Mouse (Mus musculus) urinary bladder, adult 18-20 months (tissue): ENCODE results near the gene Urah.

Experiments used
- DNase-seq, 2 experiments: peaks; one replicate each; pipeline ENCODE4 v3.0.0; 2022; ENCODE audit warnings: low spot score in 2 of 2, mixed read lengths in 2 of 2

The Urah gene

DNA sequence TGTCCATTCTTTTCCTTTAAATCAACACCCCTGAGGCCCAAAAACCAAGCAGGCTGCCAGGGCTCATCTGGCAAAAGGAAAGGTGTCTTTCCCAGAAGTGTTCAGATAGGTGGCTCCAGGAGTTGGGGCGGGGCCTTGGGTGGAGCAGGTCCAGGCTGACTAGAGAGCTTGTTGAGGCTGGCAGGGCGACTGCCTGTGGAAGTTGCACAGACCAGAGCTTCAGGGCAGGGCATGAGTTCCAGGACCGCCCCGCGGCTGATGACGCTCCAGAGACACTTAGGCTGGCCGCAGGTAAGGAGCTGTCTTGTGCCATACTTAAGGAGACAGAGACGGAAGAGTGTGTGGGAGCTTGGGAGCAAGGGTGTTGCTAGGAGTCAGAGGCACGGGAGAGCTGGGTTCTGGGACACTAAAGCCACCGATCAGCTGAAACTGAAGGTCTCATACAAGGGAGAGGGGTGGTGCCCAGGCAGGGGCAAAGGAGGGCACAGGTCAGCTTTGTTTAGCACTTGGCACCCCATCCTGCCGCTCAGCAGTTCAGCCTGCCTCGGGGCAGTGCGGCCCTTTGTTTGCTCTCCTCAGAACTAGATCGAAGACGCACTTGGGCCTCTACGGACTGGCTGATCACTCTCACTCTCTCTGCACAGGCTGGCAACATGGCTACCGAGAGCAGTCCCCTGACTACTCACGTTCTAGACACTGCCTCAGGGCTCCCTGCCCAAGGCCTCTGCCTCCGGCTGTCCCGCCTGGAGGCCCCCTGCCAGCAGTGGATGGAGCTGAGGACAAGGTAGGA is at the start of gene Urah:
TSS of gene Urah (plus strand) at position 51 of the 790 bp plus-strand sequence.
- peak; percentile 68 to 73 for DNase-seq

DNA sequence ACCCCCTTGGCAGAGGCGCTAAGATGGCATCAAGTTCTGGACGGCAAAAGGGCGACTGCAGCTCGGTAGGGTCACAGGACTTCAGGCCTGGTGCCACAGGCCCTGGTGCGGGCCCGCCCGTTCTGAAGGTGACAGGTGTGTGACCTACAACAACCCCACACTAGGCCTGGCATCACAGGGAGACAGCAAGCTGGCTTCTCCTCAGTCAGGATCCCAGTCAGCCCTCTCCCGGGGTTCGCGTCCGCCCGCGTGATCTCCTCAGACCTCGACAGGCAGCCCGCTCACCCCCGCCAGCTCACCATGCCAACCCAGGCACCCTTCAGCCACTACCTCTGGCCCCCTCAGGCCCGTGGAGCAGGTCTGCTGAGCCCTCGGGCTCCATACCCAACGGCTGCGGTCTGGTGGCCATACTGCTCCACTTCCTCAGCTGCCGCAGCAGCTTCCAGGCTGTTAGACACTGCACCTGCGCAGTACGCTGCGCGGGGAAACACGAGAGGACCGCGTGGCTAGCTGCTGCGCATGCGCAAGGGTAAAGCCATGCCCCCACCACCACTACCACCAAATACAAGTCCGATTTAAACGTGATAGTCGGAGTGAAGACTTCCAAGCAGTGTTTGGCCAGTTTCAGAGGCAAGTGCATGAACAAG is 47.3 kb upstream of the Urah start, which contains the start of gene Syce1:
TSS of gene Syce1 (minus strand) at position 447 of the 647 bp plus-strand sequence.
- DNase-seq, result no peak

DNA sequence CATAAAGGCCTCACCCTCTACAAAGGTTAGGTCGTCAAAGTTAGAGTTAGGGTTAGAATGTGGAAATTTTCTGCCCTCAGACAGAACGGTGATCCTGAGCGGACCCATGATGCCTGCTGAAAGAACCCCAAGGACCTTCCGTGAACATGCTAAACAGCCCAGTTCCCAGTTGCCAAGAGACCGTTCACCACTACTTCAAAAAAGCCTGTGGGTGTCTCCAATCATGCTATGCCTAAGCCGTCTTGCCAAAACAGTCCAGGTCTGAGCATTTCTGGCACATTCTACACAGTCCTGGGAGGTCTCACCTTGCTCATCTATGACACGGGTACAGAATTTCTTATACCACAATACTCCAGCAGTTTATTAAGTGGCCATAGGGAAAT is 46.8 kb upstream of the Urah start:
- no peak for DNase-seq

- no peak for DNase-seq
Measured at GRCm38 (mm10) chr7:140793541-140793940, 41.3 kb upstream of the Urah start.

- DNase-seq, result no peak
Measured at GRCm38 (mm10) chr7:140797619-140798018, 37.2 kb upstream of the Urah start.

DNA sequence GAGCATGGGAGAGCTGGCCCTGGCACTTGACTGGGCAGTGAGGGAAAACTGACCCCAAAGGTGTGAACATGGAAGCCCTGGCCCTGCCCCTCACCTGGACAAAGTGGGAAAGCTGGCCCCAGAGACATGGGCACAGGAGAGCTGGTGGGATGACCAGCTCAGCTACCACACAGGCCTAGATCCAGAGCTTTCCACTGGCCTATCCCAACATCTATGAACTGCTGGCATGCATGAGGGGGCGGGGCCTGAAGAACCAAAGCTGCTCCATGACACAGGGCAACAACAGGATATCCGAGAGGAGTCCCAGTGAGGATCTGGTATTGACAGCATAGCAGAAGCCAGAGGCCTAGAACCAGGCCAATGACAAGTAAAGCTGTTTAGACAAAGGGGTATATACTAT is 36.6 kb upstream of the Urah start:
- no peak for DNase-seq

DNA sequence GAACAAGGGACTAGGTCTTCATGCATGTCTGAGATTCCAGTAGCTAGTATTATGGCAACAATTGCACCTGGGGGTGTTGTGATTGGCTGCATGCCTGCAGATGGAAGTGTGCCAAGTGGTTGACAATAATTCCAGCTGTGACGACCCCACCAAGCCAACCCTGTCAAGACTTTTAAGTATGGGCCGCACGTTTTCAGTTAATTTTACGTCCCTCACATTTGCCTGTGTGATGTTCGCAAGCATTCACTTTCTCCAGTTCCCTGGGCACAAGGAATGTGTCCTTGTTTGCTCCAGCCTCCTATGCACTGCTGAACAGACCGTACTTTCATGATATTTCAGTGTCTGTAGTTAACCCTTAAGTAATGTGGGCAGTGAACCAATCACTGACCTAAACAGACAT is 32.2 kb upstream of the Urah start:
- no peak for DNase-seq

DNA sequence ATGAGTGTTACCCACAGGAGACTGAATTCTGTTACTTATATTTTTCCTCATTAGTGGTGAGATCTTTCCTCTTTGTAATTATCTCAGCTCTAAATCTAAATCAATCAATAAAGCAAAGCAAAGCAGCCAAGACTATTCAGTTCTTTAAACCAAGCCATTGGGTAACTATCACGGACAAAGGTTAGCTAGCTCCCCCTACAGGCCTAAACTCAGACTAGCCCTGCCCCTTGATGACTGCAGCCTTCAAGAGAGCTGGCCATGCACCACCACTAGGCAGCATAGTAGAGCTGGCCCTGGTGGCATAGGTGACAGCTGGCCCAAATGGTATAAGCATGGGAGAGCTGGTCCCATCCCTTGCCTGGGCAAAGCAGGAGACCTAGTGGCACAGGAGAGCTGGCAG is 29.1 kb upstream of the Urah start:
- DNase-seq, result peak in 1 of 2 experiments; percentile 11

GRCm38 (mm10) chr7:140810496-140810895 is 24.3 kb upstream of the Urah start:
- DNase-seq, result no peak

GRCm38 (mm10) chr7:140811714-140812113 is 23.1 kb upstream of the Urah start:
- DNase-seq, result no peak

DNA sequence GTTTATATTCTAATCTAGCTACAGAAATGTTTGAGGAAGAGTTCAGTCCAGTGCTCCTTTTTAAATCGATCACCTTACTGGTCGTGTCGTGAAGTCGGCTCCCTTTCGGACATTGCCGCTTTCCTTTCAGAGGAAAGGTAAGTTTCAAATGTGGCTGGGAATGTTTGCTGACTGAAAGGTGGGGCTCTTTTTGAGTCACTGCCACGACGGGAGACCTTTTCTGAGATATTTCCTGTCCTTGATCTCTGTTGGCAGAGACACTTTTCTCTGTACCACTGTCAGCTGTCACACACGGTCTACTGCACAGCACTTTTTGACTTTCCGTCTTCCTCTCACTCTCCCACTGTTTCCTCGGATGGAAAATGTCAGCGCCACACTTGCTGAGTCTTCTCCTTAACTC is 22.0 kb upstream of the Urah start:
- no peak for DNase-seq

- DNase-seq, result no peak
Measured at GRCm38 (mm10) chr7:140820173-140820572, 14.6 kb upstream of the Urah start.

GRCm38 (mm10) chr7:140821305-140821652 is 13.5 kb upstream of the Urah start:
- no peak for DNase-seq

DNA sequence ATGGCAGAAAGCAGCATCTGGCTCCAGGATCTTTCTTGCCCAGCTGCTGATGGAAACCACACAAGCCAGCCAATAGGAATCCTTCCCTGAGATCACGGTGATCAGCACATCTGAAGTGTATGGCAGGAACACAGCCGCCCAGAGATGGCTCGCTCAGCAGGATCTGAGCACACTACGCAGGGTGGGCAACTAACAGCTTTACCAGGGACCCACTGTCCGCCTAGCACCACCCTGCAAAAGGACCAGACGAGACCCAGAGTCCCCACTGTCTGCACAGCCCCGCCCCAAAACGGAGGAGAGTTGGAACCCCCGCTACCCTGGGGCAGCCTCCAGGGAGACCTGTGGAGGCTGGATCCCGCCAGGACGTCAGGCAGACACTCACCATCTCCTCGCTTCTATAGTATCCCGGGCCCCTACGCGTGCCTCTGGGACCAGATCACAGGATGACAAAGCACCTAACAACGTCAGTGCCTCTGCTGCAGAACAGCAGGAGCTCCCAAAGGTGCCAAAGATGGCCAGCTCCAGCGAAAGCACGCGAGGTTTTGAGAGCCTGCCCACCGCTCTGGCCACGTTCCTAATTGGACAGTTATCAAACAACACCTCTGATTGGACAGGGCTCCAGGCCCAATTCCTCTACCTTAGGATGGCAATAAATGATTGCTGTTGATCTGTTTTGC is 13.0 kb upstream of the Urah start, which contains the start of gene Zfp941:
TSS of gene Zfp941 (minus strand) at position 526 of the 677 bp plus-strand sequence.
- DNase-seq, result no peak

GRCm38 (mm10) chr7:140822731-140823130 is 12.1 kb upstream of the Urah start:
- no peak for DNase-seq

GRCm38 (mm10) chr7:140828171-140828881 is 6.5 kb upstream of the Urah start:
- DNase-seq, result no peak

DNA sequence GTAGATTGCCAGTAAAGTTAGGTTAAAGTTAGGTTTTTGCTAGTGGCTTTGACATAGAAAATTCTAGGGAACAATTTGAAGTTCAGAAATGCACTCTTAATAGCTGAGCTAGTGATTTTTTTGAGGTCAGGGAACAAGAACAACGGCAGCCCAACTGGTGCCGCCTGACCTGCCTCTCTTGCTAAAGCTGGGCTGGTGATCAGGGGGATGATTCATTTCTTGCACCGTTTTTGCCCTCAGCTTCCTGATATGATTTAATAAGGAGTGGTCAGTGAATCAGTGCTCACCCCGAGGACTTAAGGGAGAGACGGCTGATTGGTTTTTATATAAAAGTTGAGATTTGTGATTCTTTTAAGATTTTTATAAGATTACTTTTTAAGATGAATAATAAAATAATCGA is 3.4 kb upstream of the Urah start:
- peak in 1 of 2 experiments; percentile 42 for DNase-seq

GRCm38 (mm10) chr7:140833341-140833740 is 1.5 kb upstream of the Urah start:
- no peak for DNase-seq

GRCm38 (mm10) chr7:140835758-140836087 is 905 bp downstream of the Urah start:
- DNase-seq, result no peak

DNA sequence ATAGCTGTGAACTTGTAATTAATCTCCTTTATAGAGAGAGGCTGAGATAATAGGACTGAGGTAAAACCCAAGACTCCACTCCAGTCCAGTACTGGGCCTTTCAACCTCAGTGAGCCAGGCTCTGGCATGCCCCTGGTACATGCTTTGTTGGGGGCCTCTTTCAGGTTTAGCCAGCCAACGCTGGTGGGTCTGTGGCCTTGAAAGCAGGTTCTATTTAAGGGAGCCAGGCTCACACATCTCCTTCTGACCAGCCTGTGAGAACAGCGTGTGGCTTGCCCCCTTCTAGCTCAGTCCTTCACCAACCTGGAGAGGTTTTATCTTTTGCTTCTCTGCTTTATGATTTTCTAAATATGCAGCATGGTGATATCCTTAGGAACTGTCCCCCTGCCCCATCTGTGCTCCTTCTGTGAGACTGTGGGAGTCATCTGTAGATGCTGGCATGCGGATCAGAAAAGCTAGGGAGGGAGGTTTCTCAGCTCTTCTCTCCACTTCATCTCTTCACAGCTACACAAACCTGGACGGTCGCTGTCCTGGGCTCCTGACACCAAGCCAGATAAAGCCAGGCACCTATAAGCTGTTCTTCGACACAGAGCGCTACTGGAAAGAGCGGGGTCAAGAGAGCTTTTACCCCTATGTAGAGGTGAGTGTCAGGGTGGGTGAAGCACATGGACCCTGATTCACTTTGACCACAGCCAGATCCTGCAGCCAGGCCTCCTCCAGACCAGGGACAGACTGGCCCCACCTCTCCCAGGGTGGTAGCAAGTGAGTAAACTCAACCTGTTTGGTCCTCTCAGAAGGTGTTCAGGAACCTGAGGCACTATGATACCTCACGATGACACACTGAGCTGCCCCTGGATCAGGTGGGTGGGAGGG is 1.7 kb downstream of the Urah start:
- no peak for DNase-seq

DNA sequence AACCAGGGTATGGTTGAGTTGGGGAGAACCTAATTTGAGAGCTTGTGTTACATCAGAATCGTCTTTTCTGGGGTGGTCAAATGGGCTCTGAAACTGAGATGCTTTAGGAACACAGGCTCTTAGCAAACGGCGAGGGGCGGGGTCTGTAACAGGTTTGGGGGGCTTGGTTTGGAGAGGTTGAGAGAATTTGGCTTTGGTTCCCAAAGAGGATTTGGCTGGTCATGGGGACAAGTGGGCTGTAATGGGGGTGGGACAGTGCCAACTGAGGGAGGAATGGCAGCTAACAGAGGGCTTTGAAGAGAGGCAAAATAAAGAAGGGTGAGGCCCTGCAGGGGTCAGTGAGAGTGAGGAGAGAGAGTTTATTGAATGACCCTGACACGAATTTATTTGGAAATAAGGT is 4.7 kb downstream of the Urah start:
- no peak for DNase-seq
